Mouse (Mus musculus): ENCODE results near the gene Ccl22.

Gene Ccl22

DNA sequence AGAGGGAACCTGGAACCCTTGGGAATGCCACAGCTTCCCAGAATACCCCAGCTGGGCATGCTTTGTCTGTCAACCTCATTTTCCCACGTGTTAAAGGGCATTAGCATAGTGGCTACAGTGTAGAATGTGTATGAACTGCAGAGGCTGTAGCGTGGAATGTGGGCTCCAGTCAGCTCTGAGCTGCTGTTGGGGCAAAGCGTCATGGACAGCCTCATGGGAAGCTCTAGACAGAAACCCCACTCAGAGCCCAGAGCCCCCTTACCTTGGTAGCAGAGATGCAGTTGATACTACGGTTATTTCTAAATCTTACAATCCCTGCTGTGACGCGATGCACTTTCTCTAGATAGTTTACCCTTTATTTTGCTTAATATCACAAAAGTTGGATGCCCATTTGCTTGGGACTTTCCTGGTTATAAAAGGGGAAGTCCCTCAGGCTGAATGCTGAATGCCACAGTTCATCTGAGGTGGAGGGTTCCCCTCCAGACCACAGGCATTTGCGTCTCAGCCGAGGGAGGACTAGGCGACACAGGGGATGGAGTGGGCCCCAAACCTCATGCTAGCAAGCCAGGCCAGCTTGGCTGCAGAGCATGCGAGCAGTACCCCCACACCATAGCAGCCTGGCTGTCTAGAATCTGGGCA lies 33.6 kb downstream of the Ccl22 start:
- no peak for DNase-seq (ENCODE audit: low read depth, low spot score)

DNA sequence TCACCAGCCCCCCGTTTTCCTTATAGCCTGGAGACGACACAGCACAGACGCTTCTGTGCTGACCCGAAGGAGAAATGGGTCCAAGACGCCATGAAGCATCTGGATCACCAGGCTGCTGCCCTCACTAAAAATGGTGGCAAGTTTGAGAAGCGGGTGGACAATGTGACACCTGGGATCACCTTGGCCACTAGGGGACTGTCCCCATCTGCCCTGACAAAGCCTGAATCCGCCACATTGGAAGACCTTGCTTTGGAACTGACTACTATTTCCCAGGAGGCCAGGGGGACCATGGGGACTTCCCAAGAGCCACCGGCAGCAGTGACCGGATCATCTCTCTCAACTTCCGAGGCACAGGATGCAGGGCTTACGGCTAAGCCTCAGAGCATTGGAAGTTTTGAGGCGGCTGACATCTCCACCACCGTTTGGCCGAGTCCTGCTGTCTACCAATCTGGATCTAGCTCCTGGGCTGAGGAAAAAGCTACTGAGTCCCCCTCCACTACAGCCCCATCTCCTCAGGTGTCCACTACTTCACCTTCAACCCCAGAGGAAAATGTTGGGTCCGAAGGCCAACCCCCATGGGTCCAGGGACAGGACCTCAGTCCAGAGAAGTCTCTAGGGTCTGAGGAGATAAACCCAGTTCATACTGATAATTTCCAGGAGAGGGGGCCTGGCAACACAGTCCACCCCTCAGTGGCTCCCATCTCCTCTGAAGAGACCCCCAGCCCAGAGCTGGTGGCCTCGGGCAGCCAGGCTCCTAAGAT lies 34.3 kb downstream of the Ccl22 start:
- DNase-seq (ENCODE audit: low read depth, low spot score) = no peak

DNA sequence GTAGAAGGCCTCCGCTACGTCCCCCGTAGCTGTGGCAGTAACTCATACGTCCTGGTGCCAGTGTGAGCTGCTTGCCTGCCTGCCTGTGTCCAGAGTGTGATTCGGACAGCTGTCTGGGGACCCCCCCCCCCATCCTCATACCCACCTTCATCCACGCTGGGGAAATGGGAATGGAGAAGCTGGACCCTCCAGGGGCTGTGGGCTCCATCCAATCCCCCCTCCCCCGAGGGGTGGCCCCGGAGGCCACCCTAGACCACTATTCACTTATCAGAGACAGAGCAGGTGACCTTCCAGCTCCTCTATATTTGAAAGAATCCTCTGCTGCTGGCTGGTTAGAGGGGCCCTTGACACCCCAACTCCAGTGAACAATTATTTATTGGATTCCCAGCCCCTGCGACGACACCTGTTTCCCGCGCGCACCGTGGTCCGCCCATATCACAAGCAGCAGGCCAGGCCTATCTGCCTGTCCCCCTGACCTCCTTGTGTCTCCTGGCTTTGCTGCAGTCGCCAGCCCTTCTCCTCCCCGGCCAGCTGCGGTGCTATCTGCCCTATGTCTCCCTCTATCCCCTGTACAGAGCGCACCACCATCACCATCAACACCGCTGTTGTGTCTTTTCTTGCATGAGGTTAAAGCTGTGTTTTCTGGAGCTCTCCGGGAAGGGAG lies 35.2 kb downstream of the Ccl22 start:
- no peak for DNase-seq (ENCODE audit: low read depth, low spot score)

- DNase-seq (ENCODE audit: low read depth, low spot score) = no peak
These were observed 35.9 kb downstream of the Ccl22 start for GRCm38 (mm10) chr8:94781155-94781837.

- DNase-seq (ENCODE audit: low read depth, low spot score) = no peak
These were observed 36.4 kb downstream of the Ccl22 start for GRCm38 (mm10) chr8:94781838-94782235.

DNA sequence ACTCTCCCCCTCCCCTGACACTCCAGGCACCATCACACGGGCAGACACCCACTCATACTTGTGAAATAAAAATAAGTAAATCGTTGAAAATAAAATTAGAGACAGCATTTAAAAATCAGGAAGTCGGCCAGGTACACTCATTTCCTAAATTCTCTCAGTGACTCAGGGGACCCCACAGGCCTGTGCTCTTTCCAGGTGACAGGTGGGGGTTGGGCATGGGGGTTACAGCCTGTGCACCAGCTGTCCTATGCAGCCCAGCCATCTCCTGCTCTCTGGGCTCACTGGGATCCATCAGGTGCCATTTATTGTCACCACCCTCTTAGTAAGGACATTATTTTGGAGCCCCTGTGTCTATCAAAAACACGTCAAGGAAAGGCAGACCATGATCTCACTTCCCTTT lies 38.5 kb downstream of the Ccl22 start:
- no peak for DNase-seq (ENCODE audit: low read depth, low spot score)

- DNase-seq (ENCODE audit: low read depth, low spot score) = no peak
These were observed 40.0 kb downstream of the Ccl22 start for GRCm38 (mm10) chr8:94785247-94785985.

DNA sequence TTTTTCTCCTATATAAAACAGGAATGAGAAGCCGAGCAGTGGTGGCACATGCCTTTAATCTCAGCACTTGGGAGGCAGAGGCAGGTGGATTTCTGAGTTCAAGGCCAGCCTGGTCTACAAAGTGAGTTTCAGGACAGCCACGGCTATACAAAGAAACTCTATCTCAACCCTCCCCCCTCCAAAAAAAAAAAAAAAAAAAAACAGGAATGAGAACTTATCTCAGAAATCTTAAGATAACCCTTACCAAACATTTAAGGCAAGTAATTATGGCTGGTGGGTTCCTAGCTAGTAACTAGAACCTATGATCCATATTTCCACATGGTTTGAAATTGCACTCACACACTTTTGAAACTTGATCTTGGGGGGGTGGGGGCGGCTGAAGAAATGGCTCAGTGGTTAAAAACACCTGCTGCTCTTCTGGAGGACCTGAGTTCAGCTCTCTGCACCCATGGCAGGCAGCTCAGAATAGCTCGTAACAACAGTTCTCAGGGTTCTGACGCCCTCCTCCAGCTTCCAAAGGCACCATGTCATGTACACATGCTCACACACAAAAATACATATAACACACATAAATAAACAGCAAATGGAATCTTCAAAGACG lies 40.7 kb downstream of the Ccl22 start:
- DNase-seq (ENCODE audit: low read depth, low spot score) = no peak

DNA sequence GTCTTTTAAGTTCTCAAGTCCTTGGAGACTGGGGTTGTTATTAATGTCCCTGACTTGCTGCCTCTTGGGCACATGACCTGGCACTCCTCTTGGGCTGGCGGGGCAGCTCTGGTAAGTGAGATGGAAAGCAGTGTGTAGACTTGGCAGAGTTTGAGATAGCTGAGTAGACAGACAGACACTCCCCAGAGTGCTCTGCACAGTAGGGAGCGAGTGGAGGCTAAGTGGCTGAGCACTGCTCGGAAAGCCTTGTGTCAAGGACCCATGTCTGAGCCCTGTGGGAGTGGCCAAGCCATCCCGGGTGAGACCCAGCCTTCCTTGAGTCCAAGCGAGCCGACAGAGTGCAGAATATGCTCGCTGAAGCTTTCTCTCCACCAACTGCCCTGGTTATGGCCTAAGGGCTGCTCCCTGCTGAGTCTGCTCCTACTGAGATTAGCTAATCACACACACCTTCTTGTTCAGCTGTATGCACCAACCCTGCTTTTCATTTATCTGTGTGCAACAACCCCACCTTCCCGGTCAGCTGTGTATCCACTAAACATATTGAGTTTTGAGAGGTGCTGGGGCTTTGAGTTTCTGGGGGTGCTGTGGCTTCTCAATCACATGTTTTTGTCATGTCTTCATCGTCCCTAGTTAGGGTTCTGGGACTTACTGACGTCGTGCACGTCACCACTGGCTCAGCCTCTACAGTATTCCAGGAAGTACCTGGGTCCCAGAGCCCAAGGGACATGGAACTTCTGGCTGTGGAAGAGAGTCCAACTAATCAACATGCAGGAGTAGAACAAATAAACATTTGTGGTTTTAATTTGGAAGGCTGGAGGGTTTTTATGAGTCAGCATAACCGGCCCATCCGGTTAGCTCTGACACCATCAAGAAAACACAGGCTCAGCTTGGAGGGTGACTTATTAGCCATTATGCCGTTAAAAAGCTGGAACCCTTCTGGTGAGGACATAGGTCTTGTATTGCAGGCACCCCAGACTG lies 42.4 kb downstream of the Ccl22 start:
- DNase-seq (ENCODE audit: low read depth, low spot score) = no peak

GRCm38 (mm10) chr8:94789256-94789955 lies 44.0 kb downstream of the Ccl22 start:
- no peak for DNase-seq (ENCODE audit: low read depth, low spot score)

GRCm38 (mm10) chr8:94794368-94794767 lies 49.0 kb downstream of the Ccl22 start:
- no peak for DNase-seq (ENCODE audit: low read depth, low spot score)

DNA sequence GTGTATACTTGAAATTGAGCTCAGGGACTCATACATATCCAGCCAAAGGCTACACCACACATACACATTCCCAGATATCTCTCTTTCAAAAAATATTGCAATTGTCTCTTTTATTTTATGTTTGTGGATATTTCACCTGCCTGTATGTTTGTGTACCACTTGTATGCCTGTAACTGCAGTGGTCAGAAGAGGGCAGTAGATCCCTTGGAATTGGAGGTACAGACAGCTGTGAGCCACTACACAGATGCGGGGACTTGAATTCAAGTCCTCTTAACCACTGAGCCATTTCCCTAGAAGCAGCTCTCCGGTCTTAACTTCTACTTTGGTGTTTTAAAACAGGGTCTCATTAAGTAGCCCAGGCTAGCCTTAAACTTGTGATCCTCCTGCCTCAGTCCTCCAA lies 49.4 kb downstream of the Ccl22 start:
- DNase-seq (ENCODE audit: low read depth, low spot score) = no peak

GRCm38 (mm10) chr8:94800278-94800968 lies 55.0 kb downstream of the Ccl22 start:
- DNase-seq (ENCODE audit: low read depth, low spot score) = no peak

Data from retina, adult 2 months (tissue).